Comparison of ENCODE assay signal across 7 mouse cellular contexts in genomic region chr4:10905234-10905801, GRCm38 (mm10). TPM values are rescaled to one million over a fixed set of nuclear protein-coding genes. Genes with fewer than 3 reads are reported as not detected.
A peak's percentile ranks its signal among the peaks of the same experiment; 100 is the strongest.
DNase-seq lines count a peak whose midpoint lies in the region; ATAC-seq and TF ChIP-seq lines count a peak whose summit lies in the region.

No protein-coding gene starts in this region.

- peak overlapping the region; percentile 28 for H3K4me2 ChIP-seq in hindbrain, embryonic 11.5 days (replicated peaks; ENCODE audit: low read depth, low read length)

- H3K27ac ChIP-seq in ES-E14 (ENCODE audit: insufficient read depth, low read depth, low read length, poor library complexity, severe bottlenecking) = no peak overlapping the region
- no peak overlapping the region for H3K27ac ChIP-seq in brown adipose tissue, adult 24 weeks (replicated peaks; ENCODE audit: low read depth, low read length)
- no peak overlapping the region for H3K27ac ChIP-seq in hindbrain, embryonic 11.5 days (ENCODE audit: low read depth, low read length)
- no peak overlapping the region for H3K27ac ChIP-seq in cerebellum, adult 2 months (ENCODE audit: insufficient read depth, low read length)

- no peaks in the 10 kb centered on the region for H3K9me3 ChIP-seq in ES-E14 (ENCODE audit: control insufficient read depth, insufficient read depth, low read depth, low read length)
- no peaks in the 10 kb centered on the region for H3K9me3 ChIP-seq in hindbrain, embryonic 11.5 days (ENCODE audit: control insufficient read depth, low read length)

- H3K36me3 ChIP-seq in ES-E14 (ENCODE audit: control insufficient read depth, insufficient read depth, low read length, poor library complexity, severe bottlenecking) = no peaks in the 10 kb centered on the region
- H3K36me3 ChIP-seq in hindbrain, embryonic 11.5 days (ENCODE audit: control insufficient read depth, insufficient read depth, low read length) = no peaks in the 10 kb centered on the region

- peak; percentile 56 for ATAC-seq in hindbrain, embryonic 11.5 days (ENCODE audit: low FRiP score)

- H3K4me1 ChIP-seq in ES-E14 (ENCODE audit: control insufficient read depth in 2 of 2, insufficient read depth in 2 of 2, low read length in 2 of 2, poor library complexity in 1 of 2) = no peaks in the 10 kb centered on the region
- H3K4me1 ChIP-seq in brown adipose tissue, adult 24 weeks (ENCODE audit: control insufficient read depth, insufficient read depth, insufficient read length, low read length) = peaks cover 4% of the 10 kb centered on the region; the same call in 1 of the 2 replicates
- H3K4me1 ChIP-seq in hindbrain, embryonic 11.5 days (replicated peaks; ENCODE audit: control insufficient read depth, insufficient read depth, low read length) = peaks cover 4% of the 10 kb centered on the region; the same call in 1 of the 2 replicates
- no peaks in the 10 kb centered on the region for H3K4me1 ChIP-seq in cerebellum, adult 2 months (ENCODE audit: control insufficient read depth, insufficient read depth, low read length)

- in situ Hi-C loops in ES-E14 (cut with MboI; ENCODE audit: low sequenced_read_pairs in 2 of 2, unreplicated experiment in 2 of 2) = loop anchor here in 1 of 2 experiments (25.0 kb wide), 1 partner anchor 257 kb away; the partner anchor contains the start of gene Trp53inp1

- no peak for TF ChIP-seq CTCF in cerebellum, adult 2 months (IDR thresholded peaks at IDR 0.05; ENCODE audit: borderline replicate concordance, insufficient read depth, low read depth, low read length)

- WGBS in hindbrain, embryonic 11.5 days = 4% methylated on average over 13 of the region's 13 CpGs
- WGBS in cerebellum, adult 2 months = 13% methylated on average over 13 of the region's 13 CpGs

- no peak for DNase-seq in ES-E14 (ENCODE audit: low read depth, low spot score)
- peak; percentile 44 for DNase-seq in hindbrain, embryonic 11.5 days (ENCODE audit: low spot score)
- DNase-seq in mesoderm, embryonic 11.5 days (ENCODE audit: low read depth, low spot score) = peak; percentile 25
- DNase-seq in left cerebral cortex, adult 9 months (ENCODE audit: low spot score in 2 of 2) = no peak
- DNase-seq in kidney, postnatal 25 days = no peak
- no peak for DNase-seq in cerebellum, adult 2 months

- H3K9ac ChIP-seq in ES-E14 (ENCODE audit: insufficient read depth, low read depth, low read length, poor library complexity, severe bottlenecking) = no peak overlapping the region
- H3K9ac ChIP-seq in hindbrain, embryonic 11.5 days (ENCODE audit: low read depth, low read length) = peak overlapping the region; percentile 42; the same call in 1 of the 2 replicates

- TF ChIP-seq POLR2A in cerebellum, adult 2 months (IDR thresholded peaks at IDR 0.05; ENCODE audit: borderline replicate concordance, insufficient read depth, low read length) = no peak

- H3K4me3 ChIP-seq in ES-E14 (ENCODE audit: insufficient read depth in 1 of 2, low read depth in 1 of 2, low read length in 2 of 2, poor library complexity in 1 of 2, severe bottlenecking in 1 of 2) = peak overlapping the region; percentile 31 to 33; a peak in 3 of 4 replicates
- H3K4me3 ChIP-seq in brown adipose tissue, adult 24 weeks (ENCODE audit: insufficient read depth, low read depth, low read length) = peak overlapping the region; percentile 26; the same call in 1 of the 2 replicates
- no peak overlapping the region for H3K4me3 ChIP-seq in hindbrain, embryonic 11.5 days (ENCODE audit: low read depth, low read length)
- no peak overlapping the region for H3K4me3 ChIP-seq in cerebellum, adult 2 months (replicated peaks; ENCODE audit: insufficient read depth, low read depth, low read length)

- H3K27me3 ChIP-seq in hindbrain, embryonic 11.5 days (ENCODE audit: control insufficient read depth, insufficient read depth, low read length) = no peaks in the 10 kb centered on the region
- no peaks in the 10 kb centered on the region for H3K27me3 ChIP-seq in cerebellum, adult 2 months (ENCODE audit: control insufficient read depth, insufficient read depth, low read length)

TF ChIP-seq in ES-E14, 5 proteins besides CTCF, POLR2A, EP300 and RAD21:
- no peak for TF ChIP-seq HCFC1 (IDR thresholded peaks at IDR 0.05; ENCODE audit: borderline replicate concordance, insufficient read depth, low read length)
- TF ChIP-seq MAFK (IDR thresholded peaks at IDR 0.05; ENCODE audit: insufficient read depth, low read depth, low read length) = no peak
- no peak for TF ChIP-seq ZNF384 (IDR thresholded peaks at IDR 0.05; ENCODE audit: low read depth, low read length)
- no peak for TF ChIP-seq CHD2 (IDR thresholded peaks at IDR 0.05; ENCODE audit: low read depth, low read length)
- TF ChIP-seq ZC3H11A (IDR thresholded peaks at IDR 0.05; ENCODE audit: borderline replicate concordance, low read depth, low read length) = no peak

RNA-seq across cellular contexts. Expression of gene 2610301B20Rik, which starts 31.0 kb away (rescaled TPM):
- 6.1 TPM in 2 replicates for total RNA-seq in ES-E14 (2012; rRNA removed)
- 8.7 and 11.6 TPM in 2 replicates for polyA plus RNA-seq in brown adipose tissue, adult 24 weeks (2012; ENCODE audit: insufficient read depth, insufficient read length, missing spikeins)
- polyA plus RNA-seq in hindbrain, embryonic 11.5 days (2014; fragmentation: Nextera tagmentation; extraction: Ambion mirVana) = 55.1 and 56.2 TPM in 2 replicates
- polyA plus RNA-seq in cerebellum, adult 2 months (2012; rRNA removed) = 32.1 and 33.4 TPM in 2 replicates

Comparison
In these comparisons a context has a peak if more than half of its experiments do, and no peak if none do; other contexts are left out.
1. DNase-seq: peak in hindbrain, embryonic 11.5 days (single experiment) and mesoderm, embryonic 11.5 days (single experiment); none in ES-E14 (single experiment), left cerebral cortex, adult 9 months (0 of 2), kidney, postnatal 25 days (0 of 2) and cerebellum, adult 2 months (0 of 2).
2. H3K4me3 ChIP-seq: peak in ES-E14 (2 of 2) and brown adipose tissue, adult 24 weeks (single experiment); none in hindbrain, embryonic 11.5 days (single experiment) and cerebellum, adult 2 months (single experiment).